Mouse (Mus musculus): Measurements from ENCODE around the gene Atp8b5. TPM values are rescaled to one million over a fixed set of nuclear protein-coding genes. Genes with fewer than 3 reads are reported as not detected.

The Atp8b5 gene
- polyA plus RNA-seq, 1 experiment from 2014 or later, result 1.1 TPM

DNA sequence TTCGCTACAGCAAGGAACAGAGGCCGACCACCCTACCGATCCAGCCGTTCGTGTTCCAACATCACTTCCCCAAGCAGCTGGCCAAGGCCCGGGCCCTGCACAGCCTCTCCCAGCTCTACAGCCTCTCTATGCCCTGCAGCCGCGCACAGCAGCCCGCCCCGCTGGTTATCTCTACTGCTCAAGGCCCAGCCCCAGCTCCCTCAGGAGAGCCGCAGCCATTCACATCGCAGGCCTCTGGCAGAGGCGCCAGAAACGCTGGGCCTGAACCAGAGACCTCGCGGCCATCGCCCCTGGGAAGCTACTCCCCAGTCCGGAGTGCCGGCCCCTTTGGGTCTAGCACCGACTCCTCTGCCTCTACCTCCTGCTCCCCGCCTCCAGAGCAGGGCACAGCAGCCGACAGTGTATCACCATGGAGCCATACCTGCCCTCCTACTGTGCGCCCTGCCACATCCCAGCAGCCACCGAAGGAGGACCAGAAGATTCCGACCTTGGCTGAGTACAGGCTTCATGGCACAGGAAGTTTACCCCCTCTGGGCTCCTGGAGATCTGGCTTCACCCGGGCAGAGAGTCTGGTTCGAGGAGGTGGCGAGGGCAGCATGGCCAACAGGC is 154.8 kb downstream of the Atp8b5 start:
- ATAC-seq, result no peak
- Histone ChIP-seq H3K4me1 (replicated peaks; ENCODE audit: control insufficient read depth, insufficient read depth, low read length) (no peaks in the 10 kb centered on the region), H3K36me3 (ENCODE audit: control insufficient read depth, insufficient read depth) (peaks cover 62% of the 10 kb centered on the region), H3K4me3 (ENCODE audit: low read depth, low read length) (no peak overlapping the region), H3K4me2 (replicated peaks; ENCODE audit: low read depth) (no peak overlapping the region), H3K9me3 (ENCODE audit: control insufficient read depth) (no peaks in the 10 kb centered on the region), H3K27ac (ENCODE audit: low read depth, low read length) (no peak overlapping the region), H3K9ac (ENCODE audit: low read depth, low read length) (no peak overlapping the region), H3K27me3 (replicated peaks; ENCODE audit: control insufficient read depth, insufficient read depth, low read length) (no peaks in the 10 kb centered on the region)
- TF ChIP-seq CTCF (IDR thresholded peaks at IDR 0.05; ENCODE audit: low read depth), result no peak
- WGBS, result 78% methylated on average over 28 of the region's 28 CpGs

Other genes starting within 250 kb of the Atp8b5 start
- gene Pigo, start 241.3 kb upstream of the Atp8b5 start, polyA plus RNA-seq (2015; fragmentation: Nextera tagmentation; extraction: Ambion mirVana), result 14.3 and 15.4 TPM in 2 replicates
- gene Stoml2, start 235.4 kb upstream of the Atp8b5 start, polyA plus RNA-seq (2015; fragmentation: Nextera tagmentation; extraction: Ambion mirVana), result 119 and 120 TPM in 2 replicates
- 5.9 and 6.3 TPM in 2 replicates for gene Fam214b, start 220.9 kb upstream of the Atp8b5 start, polyA plus RNA-seq (2015; fragmentation: Nextera tagmentation; extraction: Ambion mirVana)
- gene Unc13b, start 208.2 kb upstream of the Atp8b5 start, polyA plus RNA-seq (2015; fragmentation: Nextera tagmentation; extraction: Ambion mirVana), result 1.5 TPM in 2 replicates
- 11.9 and 12.1 TPM in 2 replicates for gene Rusc2, start 114.8 kb downstream of the Atp8b5 start, polyA plus RNA-seq (2015; fragmentation: Nextera tagmentation; extraction: Ambion mirVana)
- gene Fam166b, start 162.0 kb downstream of the Atp8b5 start, polyA plus RNA-seq (2015; fragmentation: Nextera tagmentation; extraction: Ambion mirVana), result 0.16 TPM in 1 of 2 replicates, not detected in the other
- 4.6 and 4.7 TPM in 2 replicates for gene Tesk1, start 174.8 kb downstream of the Atp8b5 start, polyA plus RNA-seq (2015; fragmentation: Nextera tagmentation; extraction: Ambion mirVana)
- gene Cd72, start 187.5 kb downstream of the Atp8b5 start, polyA plus RNA-seq (2015; fragmentation: Nextera tagmentation; extraction: Ambion mirVana), result 3.2 and 3.7 TPM in 2 replicates
- not detected in 2 replicates for gene Sit1, start 216.6 kb downstream of the Atp8b5 start, polyA plus RNA-seq (2015; fragmentation: Nextera tagmentation; extraction: Ambion mirVana)
- gene Ccdc107, start 225.7 kb downstream of the Atp8b5 start, polyA plus RNA-seq (2015; fragmentation: Nextera tagmentation; extraction: Ambion mirVana), result 79.8 and 83.1 TPM in 2 replicates
- gene Arhgef39, start 232.5 kb downstream of the Atp8b5 start, polyA plus RNA-seq (2015; fragmentation: Nextera tagmentation; extraction: Ambion mirVana), result 10.3 and 12.3 TPM in 2 replicates
- 4.8 and 5.4 TPM in 2 replicates for gene Car9, start 239.8 kb downstream of the Atp8b5 start, polyA plus RNA-seq (2015; fragmentation: Nextera tagmentation; extraction: Ambion mirVana)

All from intestine, postnatal 0 days (tissue).